ENCODE assay signal across 8 mouse cellular contexts in the genomic region with DNA sequence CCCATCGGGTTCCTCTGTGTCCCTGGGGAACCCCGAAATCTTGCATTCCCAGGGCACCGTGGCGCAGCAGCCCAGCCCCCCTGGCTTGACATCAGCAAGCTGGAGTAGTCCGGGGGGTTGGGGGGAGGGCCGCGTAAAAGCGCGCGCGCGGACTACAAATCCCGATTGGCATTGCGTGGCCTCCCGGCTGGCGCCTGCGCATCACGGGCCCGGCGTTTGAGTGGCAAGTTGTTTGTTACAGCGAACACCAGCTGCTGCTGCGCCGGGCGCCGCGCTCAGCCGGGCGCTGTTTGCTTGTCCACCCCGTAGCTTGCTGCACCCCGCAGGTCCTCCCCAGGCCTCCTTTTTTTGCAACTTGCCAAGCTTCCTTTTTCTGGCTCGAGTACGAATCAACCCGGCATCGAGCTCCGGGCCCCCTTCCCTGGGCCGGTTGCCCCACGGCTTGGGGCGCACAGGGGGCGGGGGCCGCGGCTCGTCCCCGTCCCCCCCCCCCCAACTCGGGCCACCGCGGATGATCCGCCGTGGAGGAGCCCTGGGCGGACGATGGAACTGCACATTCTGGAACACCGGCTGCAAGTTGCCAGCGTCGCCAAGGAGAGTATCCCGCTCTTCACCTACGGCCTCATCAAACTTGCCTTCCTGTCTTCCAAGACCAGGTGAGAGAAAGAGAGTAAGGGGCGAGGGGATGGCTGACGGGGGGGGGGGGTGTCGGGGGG. TPM values are rescaled to one million over a fixed set of nuclear protein-coding genes. Genes with fewer than 3 reads are reported as not detected.
DNase-seq lines count a peak whose midpoint lies in the region; ATAC-seq lines count a peak whose summit lies in the region.

A gene (plus strand): TSS at position 216 of the 716 bp plus-strand sequence.

- H3K4me2 ChIP-seq in hindbrain, embryonic 13.5 days, result peak within 1 kb of the TSS; percentile 74

- H3K9ac ChIP-seq in hindbrain, embryonic 13.5 days, result peak within 1 kb of the TSS; percentile 90

- DNase-seq in NIH3T3 (ENCODE audit: low read depth), result peak; percentile 97
- peak; percentile 94 for DNase-seq in cerebellum, adult 9-11 months
- peak; percentile 94 to 95 for DNase-seq in frontal cortex, postnatal 25 days (ENCODE audit: low spot score in 2 of 2)
- DNase-seq in layer of hippocampus, postnatal 14 days (ENCODE audit: low spot score in 2 of 2), result peak; percentile 96 to 98
- DNase-seq in lung, postnatal 10 days, result peak; percentile 96
- peak; percentile 84 for DNase-seq in ovary, postnatal 14 days (ENCODE audit: low spot score)
- peak; percentile 90 to 91 for DNase-seq in thymus, postnatal 10 days (ENCODE audit: low spot score in 2 of 2)

- peaks cover 36% of the 10 kb centered on the region for H3K4me1 ChIP-seq in hindbrain, embryonic 13.5 days (replicated peaks)

- no peaks in the 10 kb centered on the region for H3K27me3 ChIP-seq in hindbrain, embryonic 13.5 days

- H3K9me3 ChIP-seq in hindbrain, embryonic 13.5 days, result no peaks in the 10 kb centered on the region

- H3K4me3 ChIP-seq in hindbrain, embryonic 13.5 days, result peak within 1 kb of the TSS; percentile 83

- ATAC-seq in hindbrain, embryonic 13.5 days (ENCODE audit: low FRiP score), result peak; percentile 92

- H3K27ac ChIP-seq in hindbrain, embryonic 13.5 days, result peak within 1 kb of the TSS; percentile 95

- 0% methylated on average over 50 of the region's 58 CpGs for WGBS in hindbrain, embryonic 13.5 days

- H3K36me3 ChIP-seq in hindbrain, embryonic 13.5 days, result peaks cover 4% of the 10 kb centered on the region; the same call in 1 of the 2 replicates

RNA-seq across cellular contexts. Expression of the gene that starts here (rescaled TPM):
- polyA plus RNA-seq in hindbrain, embryonic 13.5 days (2015; fragmentation: Nextera tagmentation; extraction: Ambion mirVana), result 23.8 and 29.3 TPM in 2 replicates
- total RNA-seq in layer of hippocampus, postnatal 14 days (2021), result 10 to 100 TPM; 58.5 to 59.7 TPM

Comparison
In these comparisons a context has a peak if more than half of its experiments do, and no peak if none do; other contexts are left out.
1. Peak in every context shown above with its lines: DNase-seq, ATAC-seq, H3K4me3 ChIP-seq and H3K27ac ChIP-seq.